Mouse (Mus musculus) R1 (cell line): ENCODE measurements around the gene Wipi1.

Experiments used
- DNase-seq: peaks from one replicate; pipeline ENCODE4 v3.0.0-alpha.2; 2018; ENCODE audit warnings: low read depth, low spot score

Gene Wipi1

GRCm38 (mm10) chr11:109611303-109612149, at the start of gene Wipi1:
Wipi1 (minus strand) TSS chr11:109611967.
- peak; percentile 98 for DNase-seq

DNA sequence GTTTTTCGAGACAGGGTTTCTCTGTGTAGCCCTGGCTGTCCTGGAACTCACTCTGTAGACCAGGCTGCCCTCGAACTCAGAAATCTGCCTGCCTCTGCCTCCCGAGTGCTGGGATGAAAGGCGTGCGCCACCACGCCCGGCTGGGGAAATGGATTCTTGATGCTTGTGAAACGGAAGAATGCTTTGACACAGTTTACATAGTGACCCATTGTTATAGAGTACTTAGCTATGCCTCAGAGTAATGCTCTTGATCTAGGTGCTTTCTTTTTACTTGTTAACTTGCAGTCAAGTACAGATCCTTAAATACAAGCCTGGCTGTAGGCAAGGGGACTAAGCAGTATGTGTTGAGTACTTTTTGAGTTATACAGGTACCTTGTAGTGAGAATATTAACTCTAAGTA, 48.8 kb upstream of the Wipi1 start:
- peak; percentile 51 for DNase-seq

- no peak for DNase-seq
These were observed 44.5 kb upstream of the Wipi1 start for GRCm38 (mm10) chr11:109656232-109656631.

GRCm38 (mm10) chr11:109654581-109654980, 42.8 kb upstream of the Wipi1 start:
- DNase-seq = no peak

- DNase-seq = no peak
These were observed 41.4 kb upstream of the Wipi1 start for GRCm38 (mm10) chr11:109653201-109653600.

GRCm38 (mm10) chr11:109652505-109652904, 40.7 kb upstream of the Wipi1 start:
- no peak for DNase-seq

- DNase-seq = peak; percentile 24
These were observed 39.8 kb upstream of the Wipi1 start for GRCm38 (mm10) chr11:109651566-109652024.

DNA sequence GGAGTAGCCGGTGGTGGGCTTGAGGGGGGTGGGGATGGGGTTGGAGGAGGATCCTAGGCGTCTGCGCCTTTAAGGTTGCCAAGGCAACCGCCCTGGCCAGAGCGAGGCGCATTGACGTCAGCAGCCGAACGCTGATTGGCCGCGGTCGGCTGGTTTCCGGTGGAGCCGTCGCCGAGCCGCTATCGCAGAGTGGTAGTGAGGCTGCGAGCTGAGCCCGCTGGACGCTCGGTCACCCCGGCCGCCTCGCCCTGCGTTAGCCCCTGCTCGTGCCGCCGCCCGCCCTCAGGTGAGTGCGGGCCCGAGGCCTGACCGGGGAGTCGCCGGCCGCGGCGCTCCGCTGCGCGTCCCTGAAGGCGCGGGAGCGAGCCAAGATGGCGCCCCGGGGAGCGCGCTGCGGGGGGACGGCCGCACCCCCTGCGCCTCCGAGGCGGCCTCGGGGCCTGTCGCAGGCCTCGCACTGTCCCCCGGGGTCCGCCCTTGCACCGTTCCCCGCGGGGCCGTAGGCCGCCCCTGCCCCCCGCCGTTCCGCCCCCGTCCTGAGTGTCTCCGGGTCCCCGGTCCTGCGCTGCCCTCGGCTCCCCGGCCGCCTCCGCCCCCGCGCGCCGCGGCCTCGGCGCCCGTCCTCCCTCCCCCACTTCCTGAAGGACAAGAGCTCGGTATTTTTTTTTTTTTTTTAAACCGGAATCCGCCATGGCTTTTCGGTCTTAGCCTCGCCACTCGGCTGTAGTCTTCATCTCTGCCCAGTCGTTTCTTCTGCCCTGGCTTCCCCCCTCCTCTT, 39.2 kb upstream of the Wipi1 start:
- DNase-seq = peak; percentile 88

- DNase-seq = peak; percentile 73
These were observed 38.4 kb upstream of the Wipi1 start for GRCm38 (mm10) chr11:109649975-109650701.

GRCm38 (mm10) chr11:109649206-109649605, 37.4 kb upstream of the Wipi1 start, which contains the start of gene Prkar1a:
Prkar1a (plus strand) TSS chr11:109649405.
- no peak for DNase-seq

- DNase-seq = no peak
These were observed 36.7 kb upstream of the Wipi1 start for GRCm38 (mm10) chr11:109648510-109648909.

GRCm38 (mm10) chr11:109641498-109642222, 29.9 kb upstream of the Wipi1 start:
- no peak for DNase-seq

DNA sequence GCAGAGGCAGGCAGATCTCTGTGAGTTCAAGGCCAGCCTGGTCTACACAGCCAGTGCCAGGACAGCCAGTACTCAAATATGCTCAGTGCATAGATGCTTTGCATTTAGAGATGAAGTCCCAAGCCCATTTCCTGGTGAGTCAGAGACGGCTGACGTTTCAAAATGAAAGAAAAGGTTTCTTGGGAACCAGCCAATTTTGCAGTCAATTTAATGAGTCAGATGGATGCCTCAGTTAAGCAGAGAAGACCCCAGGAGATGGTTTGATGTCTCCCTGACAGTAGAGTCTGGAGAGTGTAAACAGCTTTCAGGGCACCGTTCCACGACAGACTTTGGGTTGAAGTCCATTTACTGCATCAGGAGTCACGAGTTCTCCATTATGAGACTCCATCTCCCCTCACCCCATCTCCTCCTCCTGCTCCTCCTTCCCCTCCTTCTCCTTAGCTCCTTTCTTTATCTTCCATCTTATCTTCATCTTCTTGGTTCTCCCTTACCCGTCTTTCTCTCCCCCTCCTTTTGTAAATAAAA, 24.2 kb upstream of the Wipi1 start:
- DNase-seq = no peak

GRCm38 (mm10) chr11:109634928-109635327, 23.2 kb upstream of the Wipi1 start:
- no peak for DNase-seq

DNA sequence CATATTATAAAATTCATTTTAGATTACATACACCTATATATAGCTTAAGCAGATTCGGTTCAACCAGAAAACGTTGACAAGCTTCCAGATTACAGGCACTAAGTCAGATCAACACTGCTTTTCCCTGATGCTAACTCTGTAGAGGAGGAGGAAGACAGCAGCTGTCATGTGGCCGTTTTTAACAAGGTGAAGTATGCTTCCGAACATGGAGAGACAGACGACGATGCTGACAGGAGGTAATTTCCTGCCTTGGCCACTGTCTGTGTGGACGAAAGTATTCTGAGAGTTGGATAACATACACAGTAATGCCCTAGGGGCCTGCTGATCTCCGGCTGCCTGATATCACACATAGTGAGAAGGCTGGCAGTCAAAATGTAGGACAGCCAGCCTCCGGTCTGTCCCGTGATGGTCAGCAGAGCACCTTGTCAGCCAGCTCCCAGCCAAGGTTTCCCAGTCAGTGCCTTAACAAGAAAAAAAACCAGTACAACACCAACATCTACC, 17.3 kb upstream of the Wipi1 start:
- DNase-seq = no peak

DNA sequence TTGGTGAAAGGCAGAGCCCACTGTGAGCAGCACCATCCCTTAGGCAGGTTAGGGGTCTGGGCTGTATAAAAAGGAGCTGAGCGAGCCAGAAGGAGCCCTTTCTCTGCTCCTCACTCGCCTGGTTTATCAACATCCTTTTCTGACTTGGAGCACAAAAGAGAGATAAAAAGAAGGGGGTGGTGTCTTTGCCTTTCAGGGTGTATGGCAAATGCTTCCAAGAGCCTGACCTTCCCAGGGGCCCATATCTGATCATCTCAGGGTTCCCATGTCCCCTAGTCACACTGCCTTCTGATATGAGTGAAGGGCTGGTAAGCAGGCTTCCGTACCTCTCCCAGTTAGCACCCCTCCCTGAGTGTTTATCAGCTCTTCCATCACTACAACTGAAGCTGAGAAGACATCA, 16.3 kb upstream of the Wipi1 start:
- no peak for DNase-seq

DNA sequence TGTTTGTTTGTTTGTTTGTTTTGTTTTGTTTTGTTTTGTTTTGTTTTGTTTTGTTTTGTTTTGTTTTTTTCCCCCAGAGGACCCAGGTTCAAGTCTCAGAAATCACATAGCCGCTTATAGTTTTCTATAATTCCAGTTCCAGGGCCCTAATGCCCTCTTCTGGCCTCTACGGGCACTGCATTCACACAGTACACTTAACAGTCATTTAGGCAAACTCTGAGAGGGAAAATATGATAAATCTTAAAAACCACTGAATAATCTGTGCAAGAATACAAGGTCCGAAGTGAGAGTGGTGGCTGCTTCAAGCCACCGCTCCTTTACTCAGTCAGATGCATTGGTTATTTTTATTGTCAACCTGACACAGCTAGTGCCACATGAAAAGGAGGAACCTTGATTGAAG, 15.9 kb upstream of the Wipi1 start:
- peak; percentile 31 for DNase-seq

DNA sequence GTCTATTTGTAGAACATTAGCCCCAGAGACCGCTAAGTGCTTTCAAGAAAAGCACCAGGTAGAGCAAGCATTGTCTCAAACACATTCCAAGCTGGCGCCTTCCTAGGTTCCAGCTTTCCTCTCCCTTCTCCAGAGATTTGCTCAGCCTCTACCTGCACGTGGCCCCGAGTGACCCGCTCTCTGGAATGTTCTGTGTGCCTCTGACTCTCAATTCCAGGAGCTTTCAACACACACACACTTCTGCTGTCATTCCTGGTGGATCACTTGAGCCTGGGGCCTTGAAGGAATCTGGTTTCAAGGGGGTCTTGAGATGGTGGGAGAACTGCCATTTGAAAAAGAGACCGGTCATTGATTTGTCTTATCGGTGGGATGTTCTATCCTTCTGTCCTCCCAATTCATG, 11.5 kb upstream of the Wipi1 start:
- no peak for DNase-seq

DNA sequence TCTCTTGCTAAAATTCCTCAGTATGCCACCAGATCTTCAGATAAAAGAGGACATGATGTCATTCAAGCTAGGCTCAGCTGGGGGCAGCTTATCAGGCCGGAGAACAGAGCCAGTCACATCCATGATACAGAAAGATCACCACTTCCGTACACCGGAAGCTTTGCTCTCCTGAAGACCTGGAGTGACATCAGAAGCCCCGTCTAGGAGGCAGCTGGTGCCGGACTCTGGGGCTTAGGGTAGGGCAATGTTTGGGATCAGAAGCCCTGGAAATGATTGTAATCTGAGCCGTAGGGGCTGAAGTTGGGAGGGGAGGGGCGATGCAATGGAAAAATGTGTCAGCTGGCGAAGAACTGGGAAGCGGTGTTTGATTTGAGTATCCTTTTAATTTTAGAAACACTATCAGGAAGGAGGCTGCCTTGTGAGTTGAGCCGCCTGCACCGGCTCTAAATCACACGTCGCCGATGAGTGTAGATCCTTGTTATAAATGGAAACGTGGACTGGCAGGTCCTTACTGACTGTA, 10.8 kb upstream of the Wipi1 start:
- DNase-seq = peak; percentile 44

DNA sequence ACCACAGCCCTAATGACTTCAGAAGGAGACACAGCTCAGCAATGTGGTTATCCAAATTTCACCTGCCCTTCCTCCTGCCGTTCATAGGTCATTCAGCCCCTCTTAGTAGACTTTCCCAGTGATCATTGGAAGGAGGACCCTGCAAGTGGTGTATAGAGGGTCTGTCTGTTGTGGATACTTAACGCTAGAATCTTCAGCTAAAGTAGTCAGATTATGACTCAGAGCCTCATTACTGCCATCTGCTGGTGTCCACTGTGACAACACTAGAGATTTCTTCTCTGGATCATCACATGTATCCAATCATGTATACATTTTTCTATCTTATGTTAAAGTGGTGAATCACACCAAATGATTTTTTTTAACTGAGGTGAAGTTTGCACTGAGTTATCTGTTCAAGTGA, 9.4 kb upstream of the Wipi1 start:
- peak; percentile 53 for DNase-seq

- DNase-seq = no peak
These were observed 8.6 kb upstream of the Wipi1 start for GRCm38 (mm10) chr11:109620356-109620755.
